Mouse (Mus musculus) liver, postnatal 0 days (tissue): ENCODE data around the gene Serpina6. TPM values are rescaled to one million over a fixed set of nuclear protein-coding genes. Genes with fewer than 3 reads are reported as not detected.

Experiments
- ATAC-seq: fragments of 200-750 bp; cut with Nextera tagmentation; 2 replicates; pipeline ENCODE4 v1.8.0; 2017; ENCODE audit warnings: mild to moderate bottlenecking, moderate library complexity
- DNase-seq: peaks from one replicate; pipeline ENCODE4 v3.0.0-alpha.2; 2016
- H3K27ac ChIP-seq: fragments of 300-500 bp; sonication (generic); 2 replicates; pipeline ENCODE4 v1.5.1; 2014; ENCODE audit warnings: antibody characterized with exemption, moderate library complexity, mild to moderate bottlenecking, low read depth
- H3K27me3 ChIP-seq: fragments of 300-500 bp; sonication (generic); 2 replicates; pipeline ENCODE4 v1.6.1; 2014; ENCODE audit warnings: low read length, control low read depth, mixed read lengths; ENCODE audit not compliant: insufficient read depth
- H3K36me3 ChIP-seq: fragments of 300-500 bp; sonication (generic); replicated peaks from 2 replicates; pipeline ENCODE4 v1.6.1; 2014; ENCODE audit warnings: mild to moderate bottlenecking, control low read depth, low read length, moderate library complexity, mixed read lengths; ENCODE audit not compliant: insufficient read depth
- H3K4me1 ChIP-seq: fragments of 300-500 bp; sonication (generic); 2 replicates; pipeline ENCODE4 v1.6.1; 2014; ENCODE audit warnings: antibody characterized with exemption, mild to moderate bottlenecking, control low read depth; ENCODE audit not compliant: insufficient read depth
- H3K4me2 ChIP-seq: fragments of 300-500 bp; sonication (generic); 2 replicates; pipeline ENCODE4 v1.6.1; 2014; ENCODE audit warnings: low read depth, mild to moderate bottlenecking, low read length, moderate library complexity, mixed read lengths
- H3K4me3 ChIP-seq: fragments of 300-500 bp; sonication (generic); 2 replicates; pipeline ENCODE4 v1.5.1; 2014; ENCODE audit warnings: low read depth, low read length
- H3K9ac ChIP-seq: fragments of 300-500 bp; sonication (generic); replicated peaks from 2 replicates; pipeline ENCODE4 v1.6.1; 2014; ENCODE audit warnings: mild to moderate bottlenecking, moderate library complexity
- H3K9me3 ChIP-seq: fragments of 300-500 bp; sonication (generic); 2 replicates; pipeline ENCODE4 v1.6.1; 2016; ENCODE audit warnings: mild to moderate bottlenecking, control low read depth, low read length, mixed read lengths
- CTCF ChIP-seq: sonication (generic); IDR thresholded peaks from 2 replicates; pipeline ENCODE4 v1.5.1; 2016; ENCODE audit warnings: antibody characterized with exemption, low read depth
- EP300 ChIP-seq: IDR thresholded peaks from 2 replicates; pipeline ENCODE4 v1.6.1; 2016; ENCODE audit warnings: antibody characterized with exemption, low read depth, mild to moderate bottlenecking
- WGBS: fragments of 180-500 bp; shearing (Covaris S2); extraction: QIAGEN DNeasy Blood & Tissue Kit; methylation state at CpG from one replicate; pipeline ENCODE4 v1.1.7; 2014; ENCODE audit not compliant: insufficient replicate concordance; 5-methylcytosine and 5-hydroxymethylcytosine counted together
- polyA plus RNA-seq: library from polyadenylated mRNA; unstranded; fragments of >200 nt; fragmentation: Nextera tagmentation; extraction: Ambion mirVana; gene quantifications from 2 replicates; pipeline ENCODE4 v1.2.1, GENCODE M21; 2015

The Serpina6 gene
- polyA plus RNA-seq, 1 experiment from 2014 or later: 5.8 TPM

GRCm38 (mm10) chr12:103644601-103645000 is 12.4 kb downstream of the Serpina6 start:
- TF ChIP-seq EP300: no peak
- TF ChIP-seq CTCF: no peak
- 30% methylated on average over 5 of the region's 5 CpGs for WGBS
- DNase-seq: no peak
- H3K4me1 ChIP-seq: no peaks in the 10 kb centered on the region
- H3K27ac ChIP-seq: no peak overlapping the region
- H3K36me3 ChIP-seq: no peaks in the 10 kb centered on the region
- no peak overlapping the region for H3K9ac ChIP-seq
- no peak for ATAC-seq
- no peak overlapping the region for H3K4me3 ChIP-seq
- H3K4me2 ChIP-seq: no peak overlapping the region
- no peaks in the 10 kb centered on the region for H3K9me3 ChIP-seq
- no peaks in the 10 kb centered on the region for H3K27me3 ChIP-seq

- TF ChIP-seq EP300 (no peak), CTCF (no peak)
- no peak for ATAC-seq
- H3K4me2 ChIP-seq: no peak overlapping the region
- no peaks in the 10 kb centered on the region for H3K36me3 ChIP-seq
- H3K9me3 ChIP-seq: no peaks in the 10 kb centered on the region
- no peak overlapping the region for H3K4me3 ChIP-seq
- no peak overlapping the region for H3K27ac ChIP-seq
- 66% methylated on average over 3 of the region's 3 CpGs for WGBS
- H3K4me1 ChIP-seq: no peaks in the 10 kb centered on the region
- no peak for DNase-seq
- no peak overlapping the region for H3K9ac ChIP-seq
- no peaks in the 10 kb centered on the region for H3K27me3 ChIP-seq
These were observed 13.2 kb downstream of the Serpina6 start for GRCm38 (mm10) chr12:103643818-103644217.

- Histone ChIP-seq H3K4me3 (no peak overlapping the region), H3K4me2 (no peak overlapping the region), H3K9ac (no peak overlapping the region), H3K27me3 (no peaks in the 10 kb centered on the region), H3K36me3 (no peaks in the 10 kb centered on the region), H3K9me3 (no peaks in the 10 kb centered on the region), H3K27ac (no peak overlapping the region), H3K4me1 (no peaks in the 10 kb centered on the region)
- no peak for TF ChIP-seq EP300
- peak; percentile 93 for TF ChIP-seq CTCF
- ATAC-seq (peak; percentile 49), DNase-seq (peak; percentile 86)
- WGBS: 2% methylated on average over 2 of the region's 2 CpGs
These were observed 13.7 kb downstream of the Serpina6 start for GRCm38 (mm10) chr12:103643336-103643735.

GRCm38 (mm10) chr12:103635846-103636245 is 21.2 kb downstream of the Serpina6 start:
- no peaks in the 10 kb centered on the region for H3K36me3 ChIP-seq
- H3K27me3 ChIP-seq: no peaks in the 10 kb centered on the region
- no peak; the same call in 1 of the 2 replicates for TF ChIP-seq EP300
- TF ChIP-seq CTCF: no peak
- ATAC-seq (peak; percentile 87), DNase-seq (no peak)
- no peaks in the 10 kb centered on the region for H3K9me3 ChIP-seq
- no peak overlapping the region for H3K4me3 ChIP-seq
- no peak overlapping the region for H3K4me2 ChIP-seq
- peak overlapping the region; percentile 86 for H3K27ac ChIP-seq
- H3K9ac ChIP-seq: no peak overlapping the region
- 0 out of 2 replicates have a peak, but pooled peaks cover 3% of the 10 kb centered on the region for H3K4me1 ChIP-seq
- WGBS: 41% methylated on average over 2 of the region's 2 CpGs

GRCm38 (mm10) chr12:103634430-103634829 is 22.6 kb downstream of the Serpina6 start:
- 0 out of 2 replicates have a peak, but pooled peaks cover 3% of the 10 kb centered on the region for H3K4me1 ChIP-seq

GRCm38 (mm10) chr12:103631203-103631612 is 25.8 kb downstream of the Serpina6 start, which contains the start of gene Serpina10:
Serpina10 (minus strand) TSS chr12:103631444.
- 0 out of 2 replicates have a peak, but pooled peaks cover 3% of the 10 kb centered on the region for H3K4me1 ChIP-seq
- no peaks in the 10 kb centered on the region for H3K36me3 ChIP-seq
- H3K9ac ChIP-seq: peak within 1 kb of the TSS; percentile 63
- DNase-seq (peak; percentile 44), ATAC-seq (peak; percentile 76)
- no peaks in the 10 kb centered on the region for H3K9me3 ChIP-seq
- 37% methylated on average over 3 of the region's 3 CpGs for WGBS
- H3K4me3 ChIP-seq: peak within 1 kb of the TSS; percentile 51
- H3K27ac ChIP-seq: peak within 1 kb of the TSS; percentile 86
- H3K27me3 ChIP-seq: no peaks in the 10 kb centered on the region
- peak within 1 kb of the TSS; percentile 72 for H3K4me2 ChIP-seq
- TF ChIP-seq CTCF (no peak), EP300 (0 out of 2 replicates have a peak, but pooled peaks have one; percentile 34)

More at GRCm38 (mm10) chr12:103634430-103634829, 22.6 kb downstream of the Serpina6 start:
- Histone ChIP-seq H3K9ac (no peak overlapping the region), H3K36me3 (no peaks in the 10 kb centered on the region), H3K4me2 (no peak overlapping the region), H3K27me3 (no peaks in the 10 kb centered on the region), H3K9me3 (no peaks in the 10 kb centered on the region), H3K27ac (no peak overlapping the region), H3K4me3 (no peak overlapping the region)
- no peak for TF ChIP-seq CTCF
- no peak for TF ChIP-seq EP300
- 61% methylated on average over 2 of the region's 2 CpGs for WGBS
- ATAC-seq: no peak
- no peak for DNase-seq

GRCm38 (mm10) chr12:103616860-103617261 is 40.2 kb downstream of the Serpina6 start:
- WGBS: 49% methylated on average over 10 of the region's 10 CpGs
- H3K9me3 ChIP-seq: no peaks in the 10 kb centered on the region
- 0 out of 2 replicates have a peak, but pooled peaks have one; percentile 31 for ATAC-seq

More at GRCm38 (mm10) chr12:103616860-103617261, 40.2 kb downstream of the Serpina6 start:
- Histone ChIP-seq H3K27me3 (no peaks in the 10 kb centered on the region), H3K36me3 (peaks cover 2% of the 10 kb centered on the region; the same call in 1 of the 2 replicates), H3K9ac (no peak overlapping the region), H3K4me1 (no peaks in the 10 kb centered on the region), H3K27ac (no peak overlapping the region), H3K4me3 (no peak overlapping the region), H3K4me2 (no peak overlapping the region)
- TF ChIP-seq EP300 (no peak), CTCF (no peak)
- no peak for DNase-seq
